Mouse (Mus musculus) heart, postnatal 0 days (tissue): ENCODE results near the gene Olfr1381.
"Not testable (repeated sequence)": the region's sequence is repeated elsewhere in the genome, so short reads cannot be mapped to it uniquely, and the experiment has no call there.

Experiments used
- CTCF ChIP-seq: IDR thresholded peaks from 2 replicates; pipeline ENCODE4 v1.5.1; 2016; ENCODE audit warnings: antibody characterized with exemption, control low read depth, low read depth
- EP300 ChIP-seq: IDR thresholded peaks from 2 replicates; pipeline ENCODE4 v1.6.1; 2016; ENCODE audit warnings: antibody characterized with exemption, low read depth

- not testable (repeated sequence) for TF ChIP-seq EP300
- TF ChIP-seq CTCF: peak; percentile 32
Observed at GRCm38 (mm10) chr11:49554033-49554432, 10.8 kb downstream of the Olfr1381 start.
